8 mouse cellular contexts compared by ENCODE assay signal in genomic region chr2:128966236-128966635, GRCm38 (mm10). TPM values are rescaled to one million over a fixed set of nuclear protein-coding genes. Genes with fewer than 3 reads are reported as not detected.
A peak's percentile ranks its signal among the peaks of the same experiment; 100 is the strongest.
DNase-seq lines count a peak whose midpoint lies in the region; ATAC-seq and TF ChIP-seq lines count a peak whose summit lies in the region.

No protein-coding gene starts in this region.

- peak overlapping the region; percentile 99 for H3K4me3 ChIP-seq in heart, adult 2 months
- no peak overlapping the region for H3K4me3 ChIP-seq in thymus, adult 2 months (ENCODE audit: control insufficient read depth, insufficient read depth, low read length)
- peak overlapping the region; percentile 79 for H3K4me3 ChIP-seq in liver, embryonic 12.5 days
- H3K4me3 ChIP-seq in stomach, postnatal 0 days (ENCODE audit: low read depth, low read length): peak overlapping the region; percentile 97; the same call in 1 of the 2 replicates

- no peak for TF ChIP-seq EP300 in heart, adult 2 months (IDR thresholded peaks at IDR 0.05; ENCODE audit: insufficient read depth, low read depth, low read length)
- TF ChIP-seq EP300 in stomach, postnatal 0 days (optimal IDR thresholded peaks at IDR 0.05): no peak

- no peak overlapping the region for H3K9ac ChIP-seq in heart, adult 2 months (ENCODE audit: low read depth, low read length)
- peak overlapping the region; percentile 97 for H3K9ac ChIP-seq in liver, embryonic 12.5 days
- H3K9ac ChIP-seq in stomach, postnatal 0 days (ENCODE audit: low read length): no peak overlapping the region

- no peak for TF ChIP-seq CTCF in heart, adult 2 months (IDR thresholded peaks at IDR 0.05)
- TF ChIP-seq CTCF in thymus, adult 2 months (IDR thresholded peaks at IDR 0.05; ENCODE audit: borderline replicate concordance, control insufficient read depth, extremely low read depth, insufficient read depth, low read length, poor library complexity): no peak
- no peak for TF ChIP-seq CTCF in stomach, postnatal 0 days (IDR thresholded peaks at IDR 0.05; ENCODE audit: low read depth)

- peaks cover 3% of the 10 kb centered on the region; the same call in 1 of the 2 replicates for H3K4me1 ChIP-seq in heart, adult 2 months (ENCODE audit: control insufficient read depth, insufficient read depth, low read length)
- H3K4me1 ChIP-seq in thymus, adult 2 months (replicated peaks; ENCODE audit: control insufficient read depth, insufficient read depth, low read length): peaks cover 2% of the 10 kb centered on the region; the same call in 1 of the 2 replicates
- H3K4me1 ChIP-seq in liver, embryonic 12.5 days: peaks cover 16% of the 10 kb centered on the region
- H3K4me1 ChIP-seq in stomach, postnatal 0 days (replicated peaks; ENCODE audit: control insufficient read depth, insufficient read depth): no peaks in the 10 kb centered on the region

- peak overlapping the region; percentile 75 for H3K4me2 ChIP-seq in liver, embryonic 12.5 days
- H3K4me2 ChIP-seq in stomach, postnatal 0 days (replicated peaks; ENCODE audit: low read depth): peak overlapping the region; percentile 44

- no peak for TF ChIP-seq POLR2A in heart, adult 2 months (IDR thresholded peaks at IDR 0.05; ENCODE audit: insufficient read depth, low read depth, low read length)
- no peak for TF ChIP-seq POLR2A in thymus, adult 2 months (IDR thresholded peaks at IDR 0.05; ENCODE audit: control insufficient read depth, extremely low read depth, insufficient read depth, low read length, poor library complexity)

- no peaks in the 10 kb centered on the region for H3K79me2 ChIP-seq in heart, adult 2 months (replicated peaks; ENCODE audit: control insufficient read depth, insufficient read depth, low read length)

- no peaks in the 10 kb centered on the region for H3K27me3 ChIP-seq in heart, adult 2 months (ENCODE audit: control insufficient read depth, insufficient read depth, low read length)
- H3K27me3 ChIP-seq in thymus, adult 2 months (ENCODE audit: control insufficient read depth, insufficient read depth, low read length): no peaks in the 10 kb centered on the region
- no peaks in the 10 kb centered on the region for H3K27me3 ChIP-seq in liver, embryonic 12.5 days (replicated peaks)
- H3K27me3 ChIP-seq in stomach, postnatal 0 days (ENCODE audit: control insufficient read depth, insufficient read depth, low read length): no peaks in the 10 kb centered on the region

- ATAC-seq in liver, embryonic 12.5 days: no peak
- no peak for ATAC-seq in stomach, postnatal 0 days (ENCODE audit: low FRiP score, low TSS enrichment)

- H3K9me3 ChIP-seq in liver, embryonic 12.5 days (replicated peaks): no peaks in the 10 kb centered on the region
- H3K9me3 ChIP-seq in stomach, postnatal 0 days (ENCODE audit: control insufficient read depth, low read length): no peaks in the 10 kb centered on the region

- 26% methylated on average over 6 of the region's 6 CpGs for WGBS in heart, adult 2 months
- 7% methylated on average over 6 of the region's 6 CpGs for WGBS in thymus, adult 2 months
- 29% methylated on average over 6 of the region's 6 CpGs for WGBS in liver, embryonic 12.5 days (ENCODE audit: insufficient replicate concordance)
- WGBS in stomach, postnatal 0 days: 9% methylated on average over 6 of the region's 6 CpGs

- peak overlapping the region; percentile 98 for H3K27ac ChIP-seq in heart, adult 2 months
- H3K27ac ChIP-seq in thymus, adult 2 months (ENCODE audit: control insufficient read depth, insufficient read depth, low read length): no peak overlapping the region
- peak overlapping the region; percentile 98; the same call in 1 of the 2 replicates for H3K27ac ChIP-seq in liver, embryonic 12.5 days
- H3K27ac ChIP-seq in stomach, postnatal 0 days (replicated peaks): no peak overlapping the region

- no peak for DNase-seq in heart, adult 2 months
- no peak for DNase-seq in heart, postnatal 25 days (ENCODE audit: low spot score)
- peak; percentile 4 for DNase-seq in thymus, postnatal 0 days (ENCODE audit: low spot score)
- no peak for DNase-seq in thymus, adult 2 months
- DNase-seq in stomach, postnatal 0 days (ENCODE audit: low spot score): no peak
- DNase-seq in spleen, postnatal 10 days (ENCODE audit: low spot score in 2 of 2): no peak
- no peak for DNase-seq in natural killer cell, adult 2 months (ENCODE audit: low spot score in 2 of 2)

- intact Hi-C loops in heart, adult 2 months (cut with DNase I): loop anchor here (5.0 kb wide), 3 partner anchors 101 to 331 kb away; partner anchors contain the start of genes Chchd5, Ckap2l and Ttl
- intact Hi-C loops in heart, postnatal 25 days (cut with DNase I): loop anchor here (5.0 kb wide), 1 partner anchor 101 kb away; the partner anchor contains the start of gene Ttl

- no peaks in the 10 kb centered on the region; the same call in 1 of the 2 replicates for H3K36me3 ChIP-seq in heart, adult 2 months (ENCODE audit: control insufficient read depth, insufficient read depth, low read length)
- no peaks in the 10 kb centered on the region for H3K36me3 ChIP-seq in thymus, adult 2 months (ENCODE audit: control insufficient read depth, insufficient read depth, low read length)
- H3K36me3 ChIP-seq in liver, embryonic 12.5 days: no peaks in the 10 kb centered on the region
- no peaks in the 10 kb centered on the region for H3K36me3 ChIP-seq in stomach, postnatal 0 days (ENCODE audit: control insufficient read depth, insufficient read depth, low read length)

RNA-seq across cellular contexts. Expression of gene Zc3h6, which starts 1.0 kb away (rescaled TPM):
- 1 to 10 TPM; 3.1 to 4.7 TPM for total RNA-seq in heart, adult 2 months (2021)
- 1.3 and 1.4 TPM in 2 replicates for polyA plus RNA-seq in heart, adult 2 months (2012; rRNA removed)
- 1 to 10 TPM; 3.6 to 4.9 TPM for total RNA-seq in heart, postnatal 25 days (2021)
- 3.3 and 6.5 TPM in 2 replicates for polyA plus RNA-seq in thymus, postnatal 0 days (2015; fragmentation: Nextera tagmentation; extraction: Ambion mirVana)
- 2.5 and 2.6 TPM in 2 replicates for polyA plus RNA-seq in thymus, adult 2 months (2012; rRNA removed)
- 0.65 and 0.81 TPM in 2 replicates for polyA plus RNA-seq in liver, embryonic 12.5 days (2016; fragmentation: Nextera tagmentation; extraction: Ambion mirVana)
- 2.3 and 2.6 TPM in 2 replicates for polyA plus RNA-seq in stomach, postnatal 0 days (2015; fragmentation: Nextera tagmentation; extraction: Ambion mirVana)

RNA-seq across cellular contexts. Expression of gene Gm10762, which starts 1.3 kb away (rescaled TPM):
- total RNA-seq in heart, adult 2 months (2021): 10 to 100 TPM in 1 of 2 experiments, 1 to 10 TPM in 1; 8.4 to 12.3 TPM
- 8.3 and 8.9 TPM in 2 replicates for polyA plus RNA-seq in heart, adult 2 months (2012; rRNA removed)
- total RNA-seq in heart, postnatal 25 days (2021): 10 to 100 TPM in 1 of 2 experiments, 1 to 10 TPM in 1; 9.7 to 10.8 TPM
- polyA plus RNA-seq in thymus, postnatal 0 days (2015; fragmentation: Nextera tagmentation; extraction: Ambion mirVana): 17.1 and 18.5 TPM in 2 replicates
- polyA plus RNA-seq in thymus, adult 2 months (2012; rRNA removed): 5.9 and 6.4 TPM in 2 replicates
- polyA plus RNA-seq in liver, embryonic 12.5 days (2016; fragmentation: Nextera tagmentation; extraction: Ambion mirVana): 5.8 and 6.8 TPM in 2 replicates
- 11.5 and 11.8 TPM in 2 replicates for polyA plus RNA-seq in stomach, postnatal 0 days (2015; fragmentation: Nextera tagmentation; extraction: Ambion mirVana)

RNA-seq across cellular contexts. Expression of gene Zc3h8, which starts 22.4 kb away (rescaled TPM):
- total RNA-seq in heart, adult 2 months (2021): 1 to 10 TPM; 5.9 to 8.3 TPM
- 1.6 and 4.1 TPM in 2 replicates for polyA plus RNA-seq in heart, adult 2 months (2012; rRNA removed)
- 1 to 10 TPM; 5.7 to 6.6 TPM for total RNA-seq in heart, postnatal 25 days (2021)
- polyA plus RNA-seq in thymus, postnatal 0 days (2015; fragmentation: Nextera tagmentation; extraction: Ambion mirVana): 9.3 and 10.1 TPM in 2 replicates
- polyA plus RNA-seq in thymus, adult 2 months (2012; rRNA removed): 1.6 and 1.7 TPM in 2 replicates
- 6.0 and 6.1 TPM in 2 replicates for polyA plus RNA-seq in liver, embryonic 12.5 days (2016; fragmentation: Nextera tagmentation; extraction: Ambion mirVana)
- polyA plus RNA-seq in stomach, postnatal 0 days (2015; fragmentation: Nextera tagmentation; extraction: Ambion mirVana): 4.6 and 4.8 TPM in 2 replicates

Comparison
In these comparisons a context has a peak if more than half of its experiments do, and no peak if none do; other contexts are left out.
1. H3K27ac ChIP-seq: peak in heart, adult 2 months (single experiment) and liver, embryonic 12.5 days (single experiment); none in thymus, adult 2 months (single experiment) and stomach, postnatal 0 days (single experiment).